Mouse (Mus musculus): ENCODE data around the gene Axl.

DNA sequence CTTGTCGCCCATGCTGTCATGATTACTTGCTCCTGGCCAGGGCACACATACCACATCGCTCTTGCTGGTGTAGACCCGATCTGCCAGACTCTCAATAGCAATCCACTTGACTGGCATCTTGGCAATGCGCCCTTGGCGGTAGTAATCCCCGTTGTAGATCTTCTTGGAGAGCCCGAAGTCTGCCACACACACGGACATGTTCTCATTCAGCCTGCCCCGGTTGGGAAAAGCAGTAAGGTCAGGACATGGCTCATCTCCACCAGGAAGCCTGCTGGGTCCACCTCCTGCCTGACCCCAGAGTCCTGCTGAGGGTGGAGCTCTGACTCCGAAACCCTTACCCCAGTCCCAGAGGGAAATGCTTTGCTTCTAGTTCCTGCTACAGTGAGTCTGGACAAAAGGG lies 27.2 kb downstream of the Axl start:
- TF ChIP-seq CTCF (IDR thresholded peaks at IDR 0.05; ENCODE audit: borderline replicate concordance, insufficient read depth, low read length) (no peak), POLR2A (IDR thresholded peaks at IDR 0.05; ENCODE audit: low read depth, low read length) (no peak)

Measured in embryonic fibroblast, embryonic 13.5 days (primary cell).